Mouse (Mus musculus) CH12.LX (cell line): ENCODE data around the gene Arfip1. TPM values are rescaled to one million over a fixed set of nuclear protein-coding genes. Genes with fewer than 3 reads are reported as not detected.

Experiments used
- DNase-seq: peaks from one replicate; pipeline ENCODE4 v3.0.0-alpha.2; 2013; ENCODE audit errors: extremely low read depth
- H3K27ac ChIP-seq: 2 replicates; pipeline ENCODE4 v1.5.1; 2012; ENCODE audit warnings: low read depth, mild to moderate bottlenecking, control low read depth, moderate library complexity; ENCODE audit not compliant: insufficient read depth
- H3K27me3 ChIP-seq: replicated peaks from 2 replicates; pipeline ENCODE3; 2012; ENCODE audit warnings: inconsistent platforms
- H3K36me3 ChIP-seq, 2 experiments: replicated peaks in 1 of 2; 2 replicates each; pipeline versions ENCODE3 to v1.6.1; 2012; ENCODE audit warnings: inconsistent platforms in 1 of 2, low read length in 1 of 2, mild to moderate bottlenecking in 1 of 2, mixed read lengths in 1 of 2, moderate library complexity in 1 of 2; ENCODE audit not compliant: control insufficient read depth in 1 of 2, insufficient read depth in 1 of 2
- H3K4me1 ChIP-seq, 2 experiments: 2 replicates each; pipeline ENCODE4 v1.6.1; 2012; ENCODE audit warnings: inconsistent platforms in 1 of 2, moderate library complexity in 1 of 2; ENCODE audit not compliant: insufficient read depth in 2 of 2, control insufficient read depth in 1 of 2
- H3K4me2 ChIP-seq: 2 replicates; pipeline ENCODE4 v1.6.1; 2012; ENCODE audit warnings: low read depth, mild to moderate bottlenecking, control low read depth; ENCODE audit not compliant: poor library complexity, insufficient read depth, severe bottlenecking
- H3K4me3 ChIP-seq, 3 experiments: fragments of 150-350 bp in 1 of 3; sonication (generic) in 1 of 3; replicated peaks in 1 of 3; 2 replicates each; pipeline versions ENCODE3 to v1.5.1; 2011 to 2012; ENCODE audit warnings: low read depth in 2 of 3, low read length in 2 of 3, mild to moderate bottlenecking in 2 of 3, moderate library complexity in 2 of 3, control low read depth in 1 of 3, improper control_type of control experiment in 1 of 3, inconsistent platforms in 1 of 3, mixed read lengths in 1 of 3; ENCODE audit not compliant: poor library complexity in 1 of 3
- H3K79me2 ChIP-seq: replicated peaks from 2 replicates; pipeline ENCODE4 v1.6.1; 2012; ENCODE audit warnings: mild to moderate bottlenecking, moderate library complexity; ENCODE audit not compliant: control insufficient read depth, poor library complexity, insufficient read depth, severe bottlenecking; ENCODE audit errors: extremely low read depth
- H3K9ac ChIP-seq: 2 replicates; pipeline ENCODE4 v1.6.1; 2012; ENCODE audit warnings: low read depth, mild to moderate bottlenecking, control low read depth, moderate library complexity; ENCODE audit not compliant: insufficient read depth
- H3K9me3 ChIP-seq: replicated peaks from 2 replicates; pipeline ENCODE3; 2012; ENCODE audit warnings: low read length, inconsistent platforms, mixed read lengths
- CHD1 ChIP-seq: IDR thresholded peaks from 2 replicates; pipeline ENCODE4 v1.6.1; 2012; ENCODE audit warnings: low read depth, low read length, improper control_type of control experiment, inconsistent platforms
- E2F4 ChIP-seq: IDR thresholded peaks from 2 replicates; pipeline ENCODE4 v1.6.1; 2011; ENCODE audit warnings: low read depth, low read length, improper control_type of control experiment; ENCODE audit not compliant: insufficient replicate concordance
- ELF1 ChIP-seq: IDR thresholded peaks from 2 replicates; pipeline ENCODE4 v1.6.1; 2014; ENCODE audit warnings: low read depth, mild to moderate bottlenecking, inconsistent platforms, low read length, improper control_type of control experiment
- EP300 ChIP-seq: IDR thresholded peaks from 2 replicates; pipeline ENCODE4 v1.6.1; 2011; ENCODE audit warnings: low read length, improper control_type of control experiment
- ETS1 ChIP-seq: conservative IDR thresholded peaks from 2 replicates; pipeline ENCODE4 v1.6.1; 2012; ENCODE audit warnings: low read depth, mild to moderate bottlenecking, inconsistent platforms, low read length, improper control_type of control experiment, moderate library complexity
- GABPA ChIP-seq: IDR thresholded peaks from 2 replicates; pipeline ENCODE4 v1.6.1; 2012; ENCODE audit warnings: low read depth, low read length, improper control_type of control experiment, inconsistent platforms; ENCODE audit not compliant: insufficient replicate concordance
- HCFC1 ChIP-seq: IDR thresholded peaks from 2 replicates; pipeline ENCODE4 v1.6.1; 2012; ENCODE audit warnings: low read depth, mild to moderate bottlenecking, inconsistent platforms, low read length, improper control_type of control experiment
- IRF4 ChIP-seq: IDR thresholded peaks from 2 replicates; pipeline ENCODE4 v1.6.1; 2014; ENCODE audit warnings: low read depth, mild to moderate bottlenecking, inconsistent platforms, low read length, improper control_type of control experiment
- JUN ChIP-seq: IDR thresholded peaks from 2 replicates; pipeline ENCODE4 v1.6.1; 2011; ENCODE audit warnings: low read depth, mild to moderate bottlenecking, low read length, improper control_type of control experiment, moderate library complexity; ENCODE audit not compliant: insufficient read depth
- JUND ChIP-seq: conservative IDR thresholded peaks from 2 replicates; pipeline ENCODE4 v1.6.1; 2011; ENCODE audit warnings: low read depth, low read length, improper control_type of control experiment
- KAT2A ChIP-seq: IDR thresholded peaks from 2 replicates; pipeline ENCODE4 v1.6.1; 2012; ENCODE audit warnings: low read length, improper control_type of control experiment, inconsistent platforms; ENCODE audit not compliant: insufficient replicate concordance
- MAX ChIP-seq: IDR thresholded peaks from 2 replicates; pipeline ENCODE4 v1.6.1; 2011; ENCODE audit warnings: low read length, improper control_type of control experiment
- MAZ ChIP-seq: IDR thresholded peaks from 2 replicates; pipeline ENCODE4 v1.6.1; 2012; ENCODE audit warnings: low read depth, mild to moderate bottlenecking, inconsistent platforms, low read length, improper control_type of control experiment, moderate library complexity
- MXI1 ChIP-seq: IDR thresholded peaks from 2 replicates; pipeline ENCODE4 v1.6.1; 2011; ENCODE audit warnings: mild to moderate bottlenecking, low read depth, low read length, improper control_type of control experiment
- MYC ChIP-seq: IDR thresholded peaks from 2 replicates; pipeline ENCODE4 v1.6.1; 2011; ENCODE audit warnings: low read depth, mild to moderate bottlenecking, improper control_type of control experiment, low read length
- NELFE ChIP-seq: IDR thresholded peaks from 2 replicates; pipeline ENCODE4 v1.6.1; 2011; ENCODE audit warnings: low read depth, low read length, improper control_type of control experiment
- NRF1 ChIP-seq: IDR thresholded peaks from 2 replicates; pipeline ENCODE4 v1.6.1; 2014; ENCODE audit warnings: low read depth, mild to moderate bottlenecking, inconsistent platforms, low read length, improper control_type of control experiment, moderate library complexity
- PAX5 ChIP-seq: IDR thresholded peaks from 2 replicates; pipeline ENCODE4 v1.6.1; 2012; ENCODE audit warnings: low read length, inconsistent platforms, mixed read lengths
- RCOR1 ChIP-seq: conservative IDR thresholded peaks from 2 replicates; pipeline ENCODE4 v1.6.1; 2012; ENCODE audit warnings: low read depth, mild to moderate bottlenecking, inconsistent platforms, low read length, improper control_type of control experiment
- TCF12 ChIP-seq: IDR thresholded peaks from 2 replicates; pipeline ENCODE4 v1.6.1; 2014; ENCODE audit warnings: low read depth, mild to moderate bottlenecking, inconsistent platforms, low read length, improper control_type of control experiment
- UBTF ChIP-seq: IDR thresholded peaks from 2 replicates; pipeline ENCODE4 v1.6.1; 2012; ENCODE audit warnings: low read depth, mild to moderate bottlenecking, inconsistent platforms, low read length, improper control_type of control experiment, moderate library complexity
- USF1 ChIP-seq: IDR thresholded peaks from 2 replicates; pipeline ENCODE4 v1.6.1; 2014; ENCODE audit warnings: low read depth, mild to moderate bottlenecking, inconsistent platforms, low read length, improper control_type of control experiment
- ZMIZ1 ChIP-seq: IDR thresholded peaks from 2 replicates; pipeline ENCODE4 v1.6.1; 2012; ENCODE audit warnings: low read depth, mild to moderate bottlenecking, inconsistent platforms, low read length, improper control_type of control experiment
- dilution Hi-C: fragments of 300-500 bp; cut with MboI; formaldehyde crosslinking; loops from 2 replicates; pipeline ENCODE4 v1.14.3; 2020; ENCODE audit warnings: low sequenced_read_pairs; ENCODE audit not compliant: extremely low pct_unique_long_range_greater_than_20kb, extremely low pct_ligation_motif_present
- in situ Hi-C: fragments of 300-500 bp; cut with MboI; formaldehyde crosslinking; loops from 3 replicates; pipeline ENCODE4 v1.14.3; 2019; ENCODE audit warnings: low sequenced_read_pairs, low pct_ligation_motif_present, low pct_unique_long_range_greater_than_20kb, mixed read lengths
- polyA plus RNA-seq: library from polyadenylated mRNA; unstranded; fragments of >175 nt; gene quantifications from 2 replicates; pipeline ENCODE4 v1.2.1, GENCODE M21; 2012; ENCODE audit warnings: low read depth; ENCODE audit not compliant: insufficient read length
- total RNA-seq, 2 experiments: library from RNA; depleted of rRNA; stranded (reverse); fragments of 300-350 nt in 1 of 2; fragments of >200 nt in 1 of 2; gene quantifications; 2 replicates each; pipeline ENCODE4 v1.2.3; 2012 to 2014

Arfip1 gene
- total and polyA plus RNA-seq, 3 experiments, result 29.6 to 66.5 (median 36.8) TPM

- TF ChIP-seq ETS1 (no peak), ZMIZ1 (no peak), HCFC1 (no peak), JUND (no peak), MAZ (no peak)
Observed at GRCm38 (mm10) chr3:84558301-84558700, 24.1 kb downstream of the Arfip1 start.

GRCm38 (mm10) chr3:84555780-84556179 is 26.6 kb downstream of the Arfip1 start:
- Histone ChIP-seq H3K36me3 (peaks cover 0 to 5% of the 10 kb centered on the region in 2 experiments), H3K4me1 (peaks cover 0 to 20% of the 10 kb centered on the region in 2 experiments; a peak in 2 of 4 replicates), H3K4me3 (no peak overlapping the region), H3K4me2 (no peak overlapping the region), H3K27ac (no peak overlapping the region), H3K27me3 (no peaks in the 10 kb centered on the region), H3K79me2 (peaks cover 8% of the 10 kb centered on the region; the same call in 1 of the 2 replicates), H3K9me3 (no peaks in the 10 kb centered on the region), H3K9ac (no peak overlapping the region)
- in situ Hi-C loops, result no loop called here
- TF ChIP-seq UBTF (no peak), PAX5 (no peak), MYC (no peak), NRF1 (no peak), KAT2A (no peak), MAZ (no peak), GABPA (no peak), USF1 (no peak), TCF12 (no peak), MAX (no peak), CHD1 (no peak), EP300 (no peak), RCOR1 (no peak), MXI1 (no peak), JUN (no peak), E2F4 (no peak), IRF4 (no peak), NELFE (no peak), HCFC1 (no peak), ELF1 (no peak)
- DNase-seq, result no peak
- dilution Hi-C loops, result no loop called here

More at GRCm38 (mm10) chr3:84558301-84558700, 24.1 kb downstream of the Arfip1 start:
- peaks cover 8% of the 10 kb centered on the region for H3K79me2 ChIP-seq
- H3K9ac ChIP-seq, result no peak overlapping the region
- in situ Hi-C loops, result no loop called here
- peaks cover 0 to 5% of the 10 kb centered on the region in 2 experiments for H3K36me3 ChIP-seq
- H3K4me3 ChIP-seq, result no peak overlapping the region
- dilution Hi-C loops, result no loop called here
- no peak for DNase-seq
- peaks cover 2 to 25% of the 10 kb centered on the region in 2 experiments; a peak in 3 of 4 replicates for H3K4me1 ChIP-seq
- H3K27ac ChIP-seq, result no peak overlapping the region
- H3K9me3 ChIP-seq, result no peaks in the 10 kb centered on the region
- H3K27me3 ChIP-seq, result no peaks in the 10 kb centered on the region
- no peak overlapping the region for H3K4me2 ChIP-seq
